Mouse (Mus musculus): ENCODE data around the gene Arhgef26.

DNA sequence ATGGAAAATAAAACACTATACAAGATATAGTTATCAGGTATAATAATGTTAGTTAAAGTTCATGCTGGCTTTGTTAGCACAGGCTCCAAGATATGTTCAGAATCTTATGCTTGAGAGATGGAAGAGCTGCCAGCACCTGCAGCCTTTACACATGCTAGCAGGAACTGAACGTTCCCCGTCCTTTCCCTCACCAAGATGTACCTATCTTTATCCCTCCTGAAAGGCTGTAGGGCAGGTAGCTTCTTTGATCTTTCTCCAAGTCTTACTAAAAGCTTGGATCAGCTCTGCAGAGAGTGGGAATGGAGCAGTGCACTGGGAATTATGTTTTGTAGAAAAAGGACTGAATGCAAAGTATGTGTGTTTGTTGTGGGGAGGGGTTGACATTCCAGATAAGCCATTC is 64.3 kb downstream of the Arhgef26 start:
- TF ChIP-seq CTCF (IDR thresholded peaks at IDR 0.05) (no peak), EP300 (IDR thresholded peaks at IDR 0.05) (no peak)
